Mouse (Mus musculus) liver, embryonic 14.5 days (tissue): ENCODE results near the gene Dusp11.
"Not testable (repeated sequence)": the region's sequence is repeated elsewhere in the genome, so short reads cannot be mapped to it uniquely, and the experiment has no call there.

Experiments
- CTCF ChIP-seq: IDR thresholded peaks from 2 replicates; pipeline ENCODE4 v1.5.1; 2016; ENCODE audit warnings: antibody characterized with exemption, low read depth, control low read depth
- EP300 ChIP-seq: IDR thresholded peaks from 2 replicates; pipeline ENCODE4 v1.6.1; 2016; ENCODE audit warnings: antibody characterized with exemption, low read depth

DNA sequence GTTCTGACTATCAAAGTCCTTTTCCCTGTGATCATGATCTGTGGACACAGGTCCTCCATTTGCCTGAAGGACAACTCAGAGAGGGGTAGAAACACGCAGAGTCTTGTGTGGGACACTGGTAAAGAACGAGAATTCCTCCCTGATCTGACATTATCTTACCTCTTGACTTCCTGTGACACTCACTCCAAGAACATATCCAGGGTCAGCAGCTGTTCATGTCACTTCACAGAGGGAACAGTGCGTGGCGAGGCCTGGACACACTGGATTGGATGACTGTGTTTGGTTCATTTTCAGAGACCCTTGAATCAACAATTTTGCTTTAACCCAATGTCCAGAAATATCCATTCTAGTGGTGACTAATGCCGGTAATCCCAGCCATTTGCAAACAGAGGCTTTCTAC lies 28.1 kb upstream of the Dusp11 start:
- not testable (repeated sequence) for TF ChIP-seq EP300, CTCF
